Mouse (Mus musculus) hindbrain, embryonic 11.5 days (tissue): ENCODE results near the gene Ufd1. TPM values are rescaled to one million over a fixed set of nuclear protein-coding genes. Genes with fewer than 3 reads are reported as not detected.

ENCODE experiments used
- ATAC-seq: fragments of 200-750 bp; cut with Nextera tagmentation; 2 replicates; pipeline ENCODE4 v1.8.0; 2017; ENCODE audit warnings: mild to moderate bottlenecking, moderate TSS enrichment, moderate library complexity; ENCODE audit not compliant: low FRiP score
- DNase-seq: peaks from one replicate; pipeline ENCODE4 v3.0.0-alpha.2; 2015; ENCODE audit warnings: low spot score
- H3K27ac ChIP-seq: fragments of 300-500 bp; sonication (generic); 2 replicates; pipeline ENCODE4 v1.5.1; 2014; ENCODE audit warnings: mild to moderate bottlenecking, low read depth, low read length
- H3K27me3 ChIP-seq: fragments of 300-500 bp; sonication (generic); 2 replicates; pipeline ENCODE4 v1.6.1; 2014; ENCODE audit warnings: mild to moderate bottlenecking, low read length, moderate library complexity, mixed read lengths; ENCODE audit not compliant: control insufficient read depth, insufficient read depth
- H3K36me3 ChIP-seq: fragments of 300-500 bp; sonication (generic); 2 replicates; pipeline ENCODE4 v1.6.1; 2014; ENCODE audit warnings: mild to moderate bottlenecking, low read length, moderate library complexity, mixed read lengths; ENCODE audit not compliant: control insufficient read depth, insufficient read depth
- H3K4me1 ChIP-seq: fragments of 300-500 bp; sonication (generic); replicated peaks from 2 replicates; pipeline ENCODE4 v1.6.1; 2014; ENCODE audit warnings: low read length, mixed read lengths; ENCODE audit not compliant: control insufficient read depth, insufficient read depth
- H3K4me2 ChIP-seq: fragments of 300-500 bp; sonication (generic); replicated peaks from 2 replicates; pipeline ENCODE4 v1.6.1; 2014; ENCODE audit warnings: mild to moderate bottlenecking, low read depth, low read length
- H3K4me3 ChIP-seq: fragments of 300-500 bp; sonication (generic); 2 replicates; pipeline ENCODE4 v1.5.1; 2014; ENCODE audit warnings: low read depth, low read length
- H3K9ac ChIP-seq: fragments of 300-500 bp; sonication (generic); 2 replicates; pipeline ENCODE4 v1.6.1; 2014; ENCODE audit warnings: low read depth, low read length
- H3K9me3 ChIP-seq: fragments of 300-500 bp; sonication (generic); 2 replicates; pipeline ENCODE4 v1.6.1; 2016; ENCODE audit warnings: low read length; ENCODE audit not compliant: control insufficient read depth
- WGBS: fragments of 180-500 bp; shearing (Covaris S2); extraction: QIAGEN DNeasy Blood & Tissue Kit; methylation state at CpG from one replicate; pipeline ENCODE4 v1.1.7; 2014; 5-methylcytosine and 5-hydroxymethylcytosine counted together
- polyA plus RNA-seq: library from polyadenylated mRNA; unstranded; fragments of >200 nt; fragmentation: Nextera tagmentation; extraction: Ambion mirVana; gene quantifications from 2 replicates; pipeline ENCODE4 v1.2.1, GENCODE M21; 2014

Ufd1 gene
- polyA plus RNA-seq, 1 experiment from 2014 or later = 96.1 TPM

GRCm38 (mm10) chr16:18777101-18778080 lies 34.2 kb upstream of the Ufd1 start:
- H3K9ac ChIP-seq = peak overlapping the region; percentile 47
- DNase-seq (peak; percentile 57), ATAC-seq (peak; percentile 55; the same call in 1 of the 2 replicates)
- H3K27me3 ChIP-seq = peaks cover 40% of the 10 kb centered on the region
- H3K9me3 ChIP-seq = no peaks in the 10 kb centered on the region
- H3K4me3 ChIP-seq = peak overlapping the region; percentile 40
- H3K27ac ChIP-seq = no peak overlapping the region
- peak overlapping the region; percentile 60 for H3K4me2 ChIP-seq
- 2% methylated on average over 80 of the region's 80 CpGs for WGBS
- no peaks in the 10 kb centered on the region for H3K36me3 ChIP-seq
- peaks cover 5% of the 10 kb centered on the region; the same call in 1 of the 2 replicates for H3K4me1 ChIP-seq

GRCm38 (mm10) chr16:18778461-18778860 lies 33.1 kb upstream of the Ufd1 start:
- Histone ChIP-seq H3K36me3 (no peaks in the 10 kb centered on the region), H3K4me3 (no peak overlapping the region), H3K4me2 (no peak overlapping the region), H3K4me1 (peaks cover 5% of the 10 kb centered on the region; the same call in 1 of the 2 replicates), H3K27me3 (peaks cover 40% of the 10 kb centered on the region), H3K9me3 (no peaks in the 10 kb centered on the region), H3K27ac (no peak overlapping the region), H3K9ac (no peak overlapping the region)
- WGBS = 70% methylated on average over 2 of the region's 2 CpGs
- ATAC-seq (no peak), DNase-seq (peak; percentile 14)

GRCm38 (mm10) chr16:18781810-18782209 lies 29.8 kb upstream of the Ufd1 start:
- WGBS = 91% methylated on average over 10 of the region's 10 CpGs
- 0 out of 2 replicates have a peak, but pooled peaks cover 4% of the 10 kb centered on the region for H3K36me3 ChIP-seq

GRCm38 (mm10) chr16:18785025-18785424 lies 26.6 kb upstream of the Ufd1 start:
- H3K4me2 ChIP-seq = no peak overlapping the region
- no peaks in the 10 kb centered on the region for H3K27me3 ChIP-seq
- no peak for DNase-seq
- H3K36me3 ChIP-seq = 0 out of 2 replicates have a peak, but pooled peaks cover 6% of the 10 kb centered on the region
- no peaks in the 10 kb centered on the region for H3K4me1 ChIP-seq
- no peak overlapping the region for H3K27ac ChIP-seq
- WGBS = 96% methylated on average over 7 of the region's 7 CpGs
- H3K9ac ChIP-seq = no peak overlapping the region
- no peak overlapping the region for H3K4me3 ChIP-seq
- no peak for ATAC-seq
- no peaks in the 10 kb centered on the region for H3K9me3 ChIP-seq

More at GRCm38 (mm10) chr16:18781810-18782209, 29.8 kb upstream of the Ufd1 start:
- H3K9ac ChIP-seq = no peak overlapping the region
- no peak for DNase-seq
- no peaks in the 10 kb centered on the region for H3K9me3 ChIP-seq
- H3K27me3 ChIP-seq = peaks cover 25% of the 10 kb centered on the region
- ATAC-seq = no peak
- peaks cover 5% of the 10 kb centered on the region; the same call in 1 of the 2 replicates for H3K4me1 ChIP-seq
- H3K27ac ChIP-seq = no peak overlapping the region
- H3K4me2 ChIP-seq = no peak overlapping the region
- no peak overlapping the region for H3K4me3 ChIP-seq

- H3K4me1 ChIP-seq = no peaks in the 10 kb centered on the region
- no peak overlapping the region for H3K9ac ChIP-seq
- H3K4me2 ChIP-seq = no peak overlapping the region
- ATAC-seq = no peak
- DNase-seq = no peak
- H3K27me3 ChIP-seq = no peaks in the 10 kb centered on the region
- no peak overlapping the region for H3K4me3 ChIP-seq
- H3K36me3 ChIP-seq = 0 out of 2 replicates have a peak, but pooled peaks cover 6% of the 10 kb centered on the region
- H3K27ac ChIP-seq = no peak overlapping the region
- H3K9me3 ChIP-seq = no peaks in the 10 kb centered on the region
- WGBS = 77% methylated on average over 1 of the region's 1 CpGs
These were observed 26.1 kb upstream of the Ufd1 start for GRCm38 (mm10) chr16:18785485-18785884.

- no peak overlapping the region for H3K27ac ChIP-seq
- no peak overlapping the region for H3K9ac ChIP-seq
- no peaks in the 10 kb centered on the region for H3K27me3 ChIP-seq
- H3K4me3 ChIP-seq = no peak overlapping the region
- H3K9me3 ChIP-seq = no peaks in the 10 kb centered on the region
- no peaks in the 10 kb centered on the region for H3K4me1 ChIP-seq
- 93% methylated on average over 10 of the region's 10 CpGs for WGBS
- H3K4me2 ChIP-seq = no peak overlapping the region
- DNase-seq = no peak
- 0 out of 2 replicates have a peak, but pooled peaks cover 6% of the 10 kb centered on the region for H3K36me3 ChIP-seq
- no peak for ATAC-seq
These were observed 24.9 kb upstream of the Ufd1 start for GRCm38 (mm10) chr16:18786652-18787051.

GRCm38 (mm10) chr16:18788627-18789406 lies 22.8 kb upstream of the Ufd1 start:
- Histone ChIP-seq H3K9ac (no peak overlapping the region), H3K9me3 (no peaks in the 10 kb centered on the region), H3K27ac (no peak overlapping the region), H3K36me3 (0 out of 2 replicates have a peak, but pooled peaks cover 6% of the 10 kb centered on the region), H3K4me3 (no peak overlapping the region), H3K4me1 (no peaks in the 10 kb centered on the region), H3K4me2 (no peak overlapping the region), H3K27me3 (no peaks in the 10 kb centered on the region)
- WGBS = 92% methylated on average over 10 of the region's 10 CpGs
- DNase-seq (no peak), ATAC-seq (no peak)

GRCm38 (mm10) chr16:18795223-18795899 lies 16.2 kb upstream of the Ufd1 start:
- Histone ChIP-seq H3K36me3 (peaks cover 6% of the 10 kb centered on the region; the same call in 1 of the 2 replicates), H3K27me3 (no peaks in the 10 kb centered on the region), H3K4me1 (no peaks in the 10 kb centered on the region), H3K9me3 (no peaks in the 10 kb centered on the region), H3K9ac (no peak overlapping the region), H3K4me3 (no peak overlapping the region), H3K27ac (no peak overlapping the region), H3K4me2 (no peak overlapping the region)
- 91% methylated on average over 11 of the region's 11 CpGs for WGBS
- ATAC-seq (no peak), DNase-seq (no peak)
